Mouse (Mus musculus) adrenal gland, postnatal 4 days (tissue): ENCODE results near the gene Arl2bp. TPM values are rescaled to one million over a fixed set of nuclear protein-coding genes. Genes with fewer than 3 reads are reported as not detected.
A peak's percentile ranks its signal among the peaks of the same experiment; 100 is the strongest.

Experiments used
- DNase-seq, 2 experiments: peaks; one replicate each; pipeline ENCODE4 v3.0.0; 2021 to 2022; ENCODE audit warnings: low spot score in 2 of 2, mixed read lengths in 2 of 2
- total RNA-seq, 2 experiments: library from RNA; stranded (reverse); gene quantifications; 2 replicates each; pipeline ENCODE4 v1.2.3; 2021

Gene Arl2bp
- total RNA-seq, 2 experiments from 2014 or later = 101 to 111 TPM

- no peak for DNase-seq
Observed at GRCm38 (mm10) chr8:94694701-94695100, 28.3 kb downstream of the Arl2bp start.

GRCm38 (mm10) chr8:94695341-94695993, 29.1 kb downstream of the Arl2bp start:
- no peak for DNase-seq

GRCm38 (mm10) chr8:94695994-94696384, 29.6 kb downstream of the Arl2bp start, which contains the start of gene Pllp:
Gene Pllp (minus strand): TSS chr8:94696278.
- no peak for DNase-seq

GRCm38 (mm10) chr8:94696566-94696965, 30.2 kb downstream of the Arl2bp start:
- DNase-seq = no peak

GRCm38 (mm10) chr8:94697956-94698355, 31.6 kb downstream of the Arl2bp start:
- DNase-seq = peak in 1 of 2 experiments; percentile 0

- no peak for DNase-seq
Observed at GRCm38 (mm10) chr8:94699366-94699765, 33.0 kb downstream of the Arl2bp start.

- no peak for DNase-seq
Observed at GRCm38 (mm10) chr8:94700421-94700935, 34.1 kb downstream of the Arl2bp start.

- no peak for DNase-seq
Observed at GRCm38 (mm10) chr8:94702156-94702555, 35.8 kb downstream of the Arl2bp start.

GRCm38 (mm10) chr8:94702844-94703813, 36.7 kb downstream of the Arl2bp start:
- peak; percentile 29 to 57 for DNase-seq

GRCm38 (mm10) chr8:94703972-94704668, 37.7 kb downstream of the Arl2bp start:
- DNase-seq = peak; percentile 93 to 95

- no peak for DNase-seq
Observed at GRCm38 (mm10) chr8:94704669-94704984, 38.2 kb downstream of the Arl2bp start.

- DNase-seq = no peak
Observed at GRCm38 (mm10) chr8:94705581-94706245, 39.3 kb downstream of the Arl2bp start.

GRCm38 (mm10) chr8:94706732-94707395, 40.5 kb downstream of the Arl2bp start:
- DNase-seq = no peak

GRCm38 (mm10) chr8:94710336-94710735, 43.9 kb downstream of the Arl2bp start:
- DNase-seq = no peak

GRCm38 (mm10) chr8:94711160-94711718, 44.8 kb downstream of the Arl2bp start:
- no peak for DNase-seq

GRCm38 (mm10) chr8:94714556-94714955, 48.2 kb downstream of the Arl2bp start:
- no peak for DNase-seq

- DNase-seq = no peak
Observed at GRCm38 (mm10) chr8:94715871-94716270, 49.5 kb downstream of the Arl2bp start.

GRCm38 (mm10) chr8:94716841-94717240, 50.4 kb downstream of the Arl2bp start:
- DNase-seq = no peak
